Mouse (Mus musculus): ENCODE results near the gene Azi2. TPM values are rescaled to one million over a fixed set of nuclear protein-coding genes. Genes with fewer than 3 reads are reported as not detected.
A peak's percentile ranks its signal among the peaks of the same experiment; 100 is the strongest.

Azi2 gene
- total RNA-seq, 1 experiment: 40.8 TPM

- H3K4me3 ChIP-seq (ENCODE audit: insufficient read depth in 1 of 2, low read depth in 1 of 2, low read length in 2 of 2, poor library complexity in 1 of 2, severe bottlenecking in 1 of 2): no peak overlapping the region
- DNase-seq (ENCODE audit: low read depth, low spot score): no peak
- no peak for TF ChIP-seq ZC3H11A (IDR thresholded peaks at IDR 0.05; ENCODE audit: borderline replicate concordance, low read depth, low read length)
- TF ChIP-seq MAFK (IDR thresholded peaks at IDR 0.05; ENCODE audit: insufficient read depth, low read depth, low read length): 0 out of 2 replicates have a peak, but pooled peaks have one; percentile 39
- TF ChIP-seq CHD2 (IDR thresholded peaks at IDR 0.05; ENCODE audit: low read depth, low read length): no peak
- no peak for TF ChIP-seq ZNF384 (IDR thresholded peaks at IDR 0.05; ENCODE audit: low read depth, low read length)
- TF ChIP-seq HCFC1 (IDR thresholded peaks at IDR 0.05; ENCODE audit: borderline replicate concordance, insufficient read depth, low read length): no peak
- H3K36me3 ChIP-seq (ENCODE audit: control insufficient read depth, insufficient read depth, low read length, poor library complexity, severe bottlenecking): no peaks in the 10 kb centered on the region
- H3K9me3 ChIP-seq (ENCODE audit: control insufficient read depth, insufficient read depth, low read depth, low read length): no peaks in the 10 kb centered on the region
- in situ Hi-C loops (cut with MboI; ENCODE audit: low sequenced_read_pairs in 2 of 2, unreplicated experiment in 2 of 2): no loop called here
- H3K27ac ChIP-seq (ENCODE audit: insufficient read depth, low read depth, low read length, poor library complexity, severe bottlenecking): no peak overlapping the region
- no peak overlapping the region for H3K9ac ChIP-seq (ENCODE audit: insufficient read depth, low read depth, low read length, poor library complexity, severe bottlenecking)
- no peaks in the 10 kb centered on the region; a peak in 1 of 4 replicates for H3K4me1 ChIP-seq (ENCODE audit: control insufficient read depth in 2 of 2, insufficient read depth in 2 of 2, low read length in 2 of 2, poor library complexity in 1 of 2)
These were observed 61.5 kb downstream of the Azi2 start for GRCm38 (mm10) chr9:118101802-118102201.

GRCm38 (mm10) chr9:118108527-118109011, 68.3 kb downstream of the Azi2 start:
- no peak for TF ChIP-seq HCFC1 (IDR thresholded peaks at IDR 0.05; ENCODE audit: borderline replicate concordance, insufficient read depth, low read length)
- peak; percentile 40; the same call in 1 of the 2 replicates for TF ChIP-seq ZNF384 (IDR thresholded peaks at IDR 0.05; ENCODE audit: low read depth, low read length)
- no peak for TF ChIP-seq MAFK (IDR thresholded peaks at IDR 0.05; ENCODE audit: insufficient read depth, low read depth, low read length)
- no peak for TF ChIP-seq CHD2 (IDR thresholded peaks at IDR 0.05; ENCODE audit: low read depth, low read length)
- in situ Hi-C loops (cut with MboI; ENCODE audit: low sequenced_read_pairs in 2 of 2, unreplicated experiment in 2 of 2): no loop called here
- H3K4me3 ChIP-seq (ENCODE audit: insufficient read depth in 1 of 2, low read depth in 1 of 2, low read length in 2 of 2, poor library complexity in 1 of 2, severe bottlenecking in 1 of 2): no peak overlapping the region
- no peaks in the 10 kb centered on the region for H3K4me1 ChIP-seq (ENCODE audit: control insufficient read depth in 2 of 2, insufficient read depth in 2 of 2, low read length in 2 of 2, poor library complexity in 1 of 2)
- H3K9me3 ChIP-seq (ENCODE audit: control insufficient read depth, insufficient read depth, low read depth, low read length): no peaks in the 10 kb centered on the region
- no peaks in the 10 kb centered on the region for H3K36me3 ChIP-seq (ENCODE audit: control insufficient read depth, insufficient read depth, low read length, poor library complexity, severe bottlenecking)
- no peak for DNase-seq (ENCODE audit: low read depth, low spot score)
- H3K9ac ChIP-seq (ENCODE audit: insufficient read depth, low read depth, low read length, poor library complexity, severe bottlenecking): no peak overlapping the region
- no peak overlapping the region for H3K27ac ChIP-seq (ENCODE audit: insufficient read depth, low read depth, low read length, poor library complexity, severe bottlenecking)

- no peak overlapping the region for H3K9ac ChIP-seq (ENCODE audit: insufficient read depth, low read depth, low read length, poor library complexity, severe bottlenecking)
- no peak for DNase-seq (ENCODE audit: low read depth, low spot score)
- TF ChIP-seq CHD2 (IDR thresholded peaks at IDR 0.05; ENCODE audit: low read depth, low read length) (no peak), HCFC1 (IDR thresholded peaks at IDR 0.05; ENCODE audit: borderline replicate concordance, insufficient read depth, low read length) (no peak), ZNF384 (IDR thresholded peaks at IDR 0.05; ENCODE audit: low read depth, low read length) (no peak), ZC3H11A (IDR thresholded peaks at IDR 0.05; ENCODE audit: borderline replicate concordance, low read depth, low read length) (no peak), MAFK (IDR thresholded peaks at IDR 0.05; ENCODE audit: insufficient read depth, low read depth, low read length) (no peak)
- H3K4me1 ChIP-seq (ENCODE audit: control insufficient read depth in 2 of 2, insufficient read depth in 2 of 2, low read length in 2 of 2, poor library complexity in 1 of 2): no peaks in the 10 kb centered on the region
- H3K36me3 ChIP-seq (ENCODE audit: control insufficient read depth, insufficient read depth, low read length, poor library complexity, severe bottlenecking): no peaks in the 10 kb centered on the region; the same call in 1 of the 2 replicates
- in situ Hi-C loops (cut with MboI; ENCODE audit: low sequenced_read_pairs in 2 of 2, unreplicated experiment in 2 of 2): no loop called here
- no peaks in the 10 kb centered on the region for H3K9me3 ChIP-seq (ENCODE audit: control insufficient read depth, insufficient read depth, low read depth, low read length)
- H3K4me3 ChIP-seq (ENCODE audit: insufficient read depth in 1 of 2, low read depth in 1 of 2, low read length in 2 of 2, poor library complexity in 1 of 2, severe bottlenecking in 1 of 2): no peak overlapping the region
- H3K27ac ChIP-seq (ENCODE audit: insufficient read depth, low read depth, low read length, poor library complexity, severe bottlenecking): no peak overlapping the region
These were observed 69.5 kb downstream of the Azi2 start for GRCm38 (mm10) chr9:118109697-118110359.

- TF ChIP-seq CHD2 (IDR thresholded peaks at IDR 0.05; ENCODE audit: low read depth, low read length) (no peak), ZNF384 (IDR thresholded peaks at IDR 0.05; ENCODE audit: low read depth, low read length) (no peak), ZC3H11A (IDR thresholded peaks at IDR 0.05; ENCODE audit: borderline replicate concordance, low read depth, low read length) (no peak)
- Histone ChIP-seq H3K27ac (ENCODE audit: insufficient read depth, low read depth, low read length, poor library complexity, severe bottlenecking) (no peak overlapping the region), H3K9ac (ENCODE audit: insufficient read depth, low read depth, low read length, poor library complexity, severe bottlenecking) (no peak overlapping the region), H3K36me3 (ENCODE audit: control insufficient read depth, insufficient read depth, low read length, poor library complexity, severe bottlenecking) (no peaks in the 10 kb centered on the region; the same call in 1 of the 2 replicates), H3K4me1 (ENCODE audit: control insufficient read depth in 2 of 2, insufficient read depth in 2 of 2, low read length in 2 of 2, poor library complexity in 1 of 2) (no peaks in the 10 kb centered on the region), H3K4me3 (ENCODE audit: insufficient read depth in 1 of 2, low read depth in 1 of 2, low read length in 2 of 2, poor library complexity in 1 of 2, severe bottlenecking in 1 of 2) (no peak overlapping the region), H3K9me3 (ENCODE audit: control insufficient read depth, insufficient read depth, low read depth, low read length) (no peaks in the 10 kb centered on the region)
- DNase-seq (ENCODE audit: low read depth, low spot score): no peak
- in situ Hi-C loops (cut with MboI; ENCODE audit: low sequenced_read_pairs in 2 of 2, unreplicated experiment in 2 of 2): no loop called here
These were observed 70.0 kb downstream of the Azi2 start for GRCm38 (mm10) chr9:118110360-118110710.

Other genes with a start within 250 kb of the Azi2 start
- 16.5 and 18.8 TPM in 2 replicates for gene Cmc1, start 109.7 kb downstream of the Azi2 start, total RNA-seq (2012; rRNA removed)

Data from ES-E14 (cell line).